Mouse (Mus musculus): ENCODE results near the gene Cplx2. TPM values are rescaled to one million over a fixed set of nuclear protein-coding genes. Genes with fewer than 3 reads are reported as not detected.

The Cplx2 gene
- 221 and 225 TPM in 2 replicates for polyA plus RNA-seq (2021; fragmentation: Nextera tagmentation)
- long read RNA-seq, experiment 1, full-length matches to known transcripts: 45 of 412 reads
- long read RNA-seq, experiment 1, partial matches to known transcripts: 287 of 412 reads
- long read RNA-seq, experiment 1, other reads (novel, unspliced or antisense): 80 of 412 reads
- long read RNA-seq, experiment 2, full-length matches to known transcripts: 69 of 302 reads
- long read RNA-seq, experiment 2, partial matches to known transcripts: 31 of 302 reads
- long read RNA-seq, experiment 2, other reads (novel, unspliced or antisense): 202 of 302 reads

DNA sequence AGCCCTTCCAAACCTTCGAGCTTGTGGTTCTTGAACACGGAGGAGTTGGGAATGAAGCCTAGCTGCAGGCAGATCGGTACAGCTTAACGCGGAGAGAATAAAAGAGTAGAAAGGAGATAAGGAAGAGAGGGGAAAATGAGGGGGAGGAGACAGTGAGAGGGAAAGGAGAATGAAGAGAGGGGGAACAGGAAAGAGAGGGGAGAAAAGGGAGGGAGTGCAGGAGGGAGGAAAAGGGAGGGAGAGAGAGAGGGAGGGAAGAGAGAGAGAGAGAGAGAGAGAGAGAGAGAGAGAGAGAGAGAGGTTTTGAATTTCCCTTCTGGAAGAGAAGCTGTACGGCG, at the start of gene Cplx2:
TSS of gene Cplx2 (plus strand) at position 301 of the 338 bp plus-strand sequence.

Other genes with a start within 250 kb of the Cplx2 start
- gene Hrh2, start 179.2 kb upstream of the Cplx2 start, polyA plus RNA-seq (2021; fragmentation: Nextera tagmentation): 2.3 and 2.5 TPM in 2 replicates
- 37.9 and 59.1 TPM in 2 replicates for gene Thoc3, start 97.5 kb downstream of the Cplx2 start, polyA plus RNA-seq (2021; fragmentation: Nextera tagmentation)
- 4.8 and 5.1 TPM in 2 replicates for gene Simc1, start 132.4 kb downstream of the Cplx2 start, polyA plus RNA-seq (2021; fragmentation: Nextera tagmentation)
- gene 4833439L19Rik, start 194.1 kb downstream of the Cplx2 start, polyA plus RNA-seq (2021; fragmentation: Nextera tagmentation): 144 and 231 TPM in 2 replicates
- 29.6 and 29.7 TPM in 2 replicates for gene Arl10, start 203.7 kb downstream of the Cplx2 start, polyA plus RNA-seq (2021; fragmentation: Nextera tagmentation)
- gene Nop16, start 218.7 kb downstream of the Cplx2 start, polyA plus RNA-seq (2021; fragmentation: Nextera tagmentation): 26.8 and 33.1 TPM in 2 replicates
- 459 and 466 TPM in 2 replicates for gene Higd2a, start 218.9 kb downstream of the Cplx2 start, polyA plus RNA-seq (2021; fragmentation: Nextera tagmentation)
- gene Cltb, start 240.0 kb downstream of the Cplx2 start, polyA plus RNA-seq (2021; fragmentation: Nextera tagmentation): 327 and 401 TPM in 2 replicates